Mouse (Mus musculus) forebrain, embryonic 11.5 days (tissue): ENCODE results near the gene Kansl3. TPM values are rescaled to one million over a fixed set of nuclear protein-coding genes. Genes with fewer than 3 reads are reported as not detected.

ENCODE experiments used
- ATAC-seq: fragments of 200-750 bp; cut with Nextera tagmentation; replicated peaks from 2 replicates; pipeline ENCODE4 v1.8.0; 2017; ENCODE audit warnings: moderate TSS enrichment; ENCODE audit not compliant: low FRiP score
- DNase-seq: peaks from one replicate; pipeline ENCODE4 v3.0.0-alpha.2; 2017; ENCODE audit warnings: low spot score
- H3K27ac ChIP-seq: fragments of 300-500 bp; sonication (generic); 2 replicates; pipeline ENCODE4 v1.5.1; 2014; ENCODE audit warnings: low read depth, low read length
- H3K27me3 ChIP-seq: fragments of 300-500 bp; sonication (generic); 2 replicates; pipeline ENCODE4 v1.6.1; 2014; ENCODE audit warnings: mild to moderate bottlenecking, low read length, mixed read lengths; ENCODE audit not compliant: control insufficient read depth, insufficient read depth
- H3K36me3 ChIP-seq: fragments of 300-500 bp; sonication (generic); 2 replicates; pipeline ENCODE4 v1.6.1; 2014; ENCODE audit warnings: mild to moderate bottlenecking, low read length, moderate library complexity, mixed read lengths; ENCODE audit not compliant: control insufficient read depth, insufficient read depth
- H3K4me1 ChIP-seq: fragments of 300-500 bp; sonication (generic); replicated peaks from 2 replicates; pipeline ENCODE4 v1.6.1; 2014; ENCODE audit warnings: low read length, mixed read lengths; ENCODE audit not compliant: control insufficient read depth, insufficient read depth
- H3K4me2 ChIP-seq: fragments of 300-500 bp; sonication (generic); 2 replicates; pipeline ENCODE4 v1.6.1; 2014; ENCODE audit warnings: low read depth, mild to moderate bottlenecking, low read length, moderate library complexity, mixed read lengths; ENCODE audit not compliant: severe bottlenecking
- H3K4me3 ChIP-seq: fragments of 300-500 bp; sonication (generic); 2 replicates; pipeline ENCODE4 v1.5.1; 2014; ENCODE audit warnings: low read depth, low read length
- H3K9ac ChIP-seq: fragments of 300-500 bp; sonication (generic); 2 replicates; pipeline ENCODE4 v1.6.1; 2014; ENCODE audit warnings: low read length
- H3K9me3 ChIP-seq: fragments of 300-500 bp; sonication (generic); 2 replicates; pipeline ENCODE4 v1.6.1; 2016; ENCODE audit warnings: low read length, mixed read lengths; ENCODE audit not compliant: control insufficient read depth
- WGBS: fragments of 180-500 bp; shearing (Covaris S2); extraction: QIAGEN DNeasy Blood & Tissue Kit; methylation state at CpG from one replicate; pipeline ENCODE4 v1.1.7; 2014; 5-methylcytosine and 5-hydroxymethylcytosine counted together
- polyA plus RNA-seq: library from polyadenylated mRNA; unstranded; fragments of >200 nt; fragmentation: Nextera tagmentation; extraction: Ambion mirVana; gene quantifications from 2 replicates; pipeline ENCODE4 v1.2.1, GENCODE M21; 2014

The Kansl3 gene
- polyA plus RNA-seq, 1 experiment from 2014 or later = 49.6 TPM

GRCm38 (mm10) chr1:36368112-36368968, 641 bp downstream of the Kansl3 start:
- Histone ChIP-seq H3K27me3 (no peaks in the 10 kb centered on the region), H3K4me1 (peaks cover 9% of the 10 kb centered on the region), H3K36me3 (peaks cover 2% of the 10 kb centered on the region; the same call in 1 of the 2 replicates), H3K9ac (peak overlapping the region; percentile 95), H3K9me3 (no peaks in the 10 kb centered on the region), H3K4me2 (peak overlapping the region; percentile 70), H3K4me3 (peak overlapping the region; percentile 96), H3K27ac (0 out of 2 replicates have a peak overlapping the region, but pooled peaks have one; percentile 25)
- DNase-seq (no peak), ATAC-seq (peak; percentile 86)
- WGBS = 6% methylated on average over 50 of the region's 55 CpGs

GRCm38 (mm10) chr1:36367698-36368097, 1.3 kb downstream of the Kansl3 start:
- ATAC-seq (no peak), DNase-seq (no peak)
- Histone ChIP-seq H3K4me3 (peak overlapping the region; percentile 96), H3K4me1 (peaks cover 9% of the 10 kb centered on the region), H3K27me3 (no peaks in the 10 kb centered on the region), H3K4me2 (peak overlapping the region; percentile 70), H3K36me3 (peaks cover 2% of the 10 kb centered on the region; the same call in 1 of the 2 replicates), H3K27ac (no peak overlapping the region), H3K9me3 (no peaks in the 10 kb centered on the region), H3K9ac (peak overlapping the region; percentile 95)
- WGBS = 64% methylated on average over 12 of the region's 12 CpGs

GRCm38 (mm10) chr1:36356955-36357695, 11.9 kb downstream of the Kansl3 start:
- Histone ChIP-seq H3K27me3 (no peaks in the 10 kb centered on the region), H3K4me3 (no peak overlapping the region), H3K4me1 (no peaks in the 10 kb centered on the region), H3K36me3 (peaks cover 8% of the 10 kb centered on the region; the same call in 1 of the 2 replicates), H3K9me3 (no peaks in the 10 kb centered on the region), H3K27ac (no peak overlapping the region), H3K9ac (no peak overlapping the region), H3K4me2 (no peak overlapping the region)
- ATAC-seq (no peak), DNase-seq (no peak)
- WGBS = 91% methylated on average over 5 of the region's 5 CpGs

- H3K36me3 ChIP-seq = peaks cover 23% of the 10 kb centered on the region
- no peaks in the 10 kb centered on the region for H3K27me3 ChIP-seq
- H3K4me2 ChIP-seq = no peak overlapping the region
- ATAC-seq (no peak), DNase-seq (no peak)
- H3K9me3 ChIP-seq = no peaks in the 10 kb centered on the region
- WGBS = 94% methylated on average over 4 of the region's 4 CpGs
- no peak overlapping the region for H3K27ac ChIP-seq
- H3K4me3 ChIP-seq = no peak overlapping the region
- H3K4me1 ChIP-seq = no peaks in the 10 kb centered on the region
- no peak overlapping the region for H3K9ac ChIP-seq
These were observed 16.6 kb downstream of the Kansl3 start for GRCm38 (mm10) chr1:36352351-36352750.

GRCm38 (mm10) chr1:36342547-36342946, 26.4 kb downstream of the Kansl3 start:
- Histone ChIP-seq H3K4me3 (no peak overlapping the region), H3K4me1 (no peaks in the 10 kb centered on the region)
- ATAC-seq = no peak

GRCm38 (mm10) chr1:36332955-36333887, 35.8 kb downstream of the Kansl3 start:
- WGBS = 86% methylated on average over 14 of the region's 14 CpGs
- Histone ChIP-seq H3K36me3 (peaks cover 14% of the 10 kb centered on the region), H3K27me3 (no peaks in the 10 kb centered on the region), H3K9me3 (no peaks in the 10 kb centered on the region), H3K4me2 (no peak overlapping the region), H3K4me3 (no peak overlapping the region), H3K9ac (no peak overlapping the region), H3K4me1 (no peaks in the 10 kb centered on the region), H3K27ac (no peak overlapping the region)
- ATAC-seq (no peak), DNase-seq (peak; percentile 38)

More at GRCm38 (mm10) chr1:36342547-36342946, 26.4 kb downstream of the Kansl3 start:
- H3K9ac ChIP-seq = no peak overlapping the region
- peaks cover 40% of the 10 kb centered on the region for H3K36me3 ChIP-seq
- no peaks in the 10 kb centered on the region for H3K27me3 ChIP-seq
- WGBS = 96% methylated on average over 6 of the region's 6 CpGs
- H3K27ac ChIP-seq = no peak overlapping the region
- no peak overlapping the region for H3K4me2 ChIP-seq
- H3K9me3 ChIP-seq = no peaks in the 10 kb centered on the region
- DNase-seq = no peak

- Histone ChIP-seq H3K9me3 (no peaks in the 10 kb centered on the region), H3K4me3 (no peak overlapping the region), H3K9ac (no peak overlapping the region), H3K27me3 (no peaks in the 10 kb centered on the region), H3K27ac (no peak overlapping the region), H3K4me1 (no peaks in the 10 kb centered on the region), H3K4me2 (no peak overlapping the region), H3K36me3 (peaks cover 5% of the 10 kb centered on the region)
- 80% methylated on average over 6 of the region's 6 CpGs for WGBS
- ATAC-seq = no peak
- peak; percentile 25 for DNase-seq
These were observed 37.2 kb downstream of the Kansl3 start for GRCm38 (mm10) chr1:36331743-36332142.

- no peak for ATAC-seq
- WGBS = 88% methylated on average over 2 of the region's 2 CpGs
These were observed 42.2 kb downstream of the Kansl3 start for GRCm38 (mm10) chr1:36326815-36327214.

More at GRCm38 (mm10) chr1:36326815-36327214, 42.2 kb downstream of the Kansl3 start:
- Histone ChIP-seq H3K9ac (no peak overlapping the region), H3K4me2 (no peak overlapping the region), H3K27ac (no peak overlapping the region), H3K4me1 (no peaks in the 10 kb centered on the region), H3K27me3 (no peaks in the 10 kb centered on the region), H3K36me3 (no peaks in the 10 kb centered on the region), H3K4me3 (no peak overlapping the region), H3K9me3 (no peaks in the 10 kb centered on the region)
- DNase-seq = no peak
